Mouse (Mus musculus): ENCODE measurements at regions not wholly inside any gene's neighbourhood (a gene's known extent, or its start where the extent isn't known, plus 50 kb on each side); places are given as distances from the start of the nearest gene placed in this dataset.
"Not testable (repeated sequence)": the region's sequence is repeated elsewhere in the genome, so short reads cannot be mapped to it uniquely, and the experiment has no call there.

DNA sequence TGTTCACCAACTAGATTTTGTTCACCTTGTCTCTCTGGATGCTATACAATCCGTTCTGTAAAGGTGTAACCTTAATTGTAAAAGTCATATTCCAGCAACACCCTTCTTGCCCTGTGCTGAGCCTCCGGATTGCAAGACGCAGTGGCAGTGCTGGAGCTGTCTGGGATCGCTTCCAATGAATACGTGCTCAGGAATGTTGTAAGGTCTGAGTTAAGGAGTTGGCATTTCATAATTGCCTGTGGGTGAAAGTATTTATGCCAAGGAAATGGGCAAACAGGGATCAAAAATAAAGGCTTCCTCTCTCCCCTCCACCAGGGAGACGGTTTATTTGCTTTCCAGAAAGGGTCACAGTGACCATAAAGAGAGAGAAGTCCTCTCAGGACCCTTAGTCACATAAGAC, 93.3 kb downstream of the Apob start:
- no peak for DNase-seq (ENCODE audit: low spot score)
- no peak overlapping the region for H3K4me3 ChIP-seq
- H3K4me1 ChIP-seq, result no peaks in the 10 kb centered on the region
- 89% methylated on average over 6 of the region's 6 CpGs for WGBS
- H3K27me3 ChIP-seq (ENCODE audit: low read depth, poor library complexity, severe bottlenecking), result no peaks in the 10 kb centered on the region
- 0 out of 2 replicates have a peak, but pooled peaks cover 4% of the 10 kb centered on the region for H3K9me3 ChIP-seq (replicated peaks)
- no peaks in the 10 kb centered on the region for H3K36me3 ChIP-seq
- H3K27ac ChIP-seq (replicated peaks), result no peak overlapping the region

DNA sequence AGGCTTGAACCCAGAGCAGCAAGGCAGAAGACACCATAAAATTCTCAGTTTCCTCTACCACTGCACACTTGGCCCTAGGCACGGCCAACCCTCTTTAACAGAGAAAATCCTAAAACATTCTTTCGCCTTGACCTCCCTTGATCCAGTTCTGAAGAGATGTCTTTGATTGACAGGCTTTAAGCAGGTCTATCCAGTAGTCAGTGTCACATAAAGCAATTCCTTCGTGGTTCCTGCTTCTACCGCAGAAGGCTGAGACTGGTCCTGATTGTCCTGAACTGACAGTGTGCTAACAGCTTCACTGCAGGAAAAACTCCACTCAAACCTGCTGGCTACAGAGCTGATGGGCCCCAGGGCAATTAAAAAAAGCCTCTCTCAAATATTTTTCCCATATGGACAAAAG, 93.8 kb downstream of the Apob start:
- no peaks in the 10 kb centered on the region for H3K27me3 ChIP-seq (ENCODE audit: low read depth, poor library complexity, severe bottlenecking)
- 0 out of 2 replicates have a peak, but pooled peaks cover under 1% of the 10 kb centered on the region for H3K9me3 ChIP-seq (replicated peaks)
- DNase-seq (ENCODE audit: low spot score), result no peak
- WGBS, result 78% methylated on average over 4 of the region's 4 CpGs
- H3K4me3 ChIP-seq, result no peak overlapping the region
- no peaks in the 10 kb centered on the region for H3K36me3 ChIP-seq
- H3K4me1 ChIP-seq, result no peaks in the 10 kb centered on the region
- H3K27ac ChIP-seq (replicated peaks), result no peak overlapping the region

GRCm38 (mm10) chr12:8076010-8076540, 98.6 kb downstream of the Apob start:
- H3K27ac ChIP-seq (replicated peaks), result no peak overlapping the region
- H3K4me1 ChIP-seq, result no peaks in the 10 kb centered on the region
- H3K4me3 ChIP-seq, result no peak overlapping the region
- no peaks in the 10 kb centered on the region for H3K9me3 ChIP-seq (replicated peaks)
- no peaks in the 10 kb centered on the region for H3K27me3 ChIP-seq (ENCODE audit: low read depth, poor library complexity, severe bottlenecking)
- no peak for DNase-seq (ENCODE audit: low spot score)
- H3K36me3 ChIP-seq, result no peaks in the 10 kb centered on the region

DNA sequence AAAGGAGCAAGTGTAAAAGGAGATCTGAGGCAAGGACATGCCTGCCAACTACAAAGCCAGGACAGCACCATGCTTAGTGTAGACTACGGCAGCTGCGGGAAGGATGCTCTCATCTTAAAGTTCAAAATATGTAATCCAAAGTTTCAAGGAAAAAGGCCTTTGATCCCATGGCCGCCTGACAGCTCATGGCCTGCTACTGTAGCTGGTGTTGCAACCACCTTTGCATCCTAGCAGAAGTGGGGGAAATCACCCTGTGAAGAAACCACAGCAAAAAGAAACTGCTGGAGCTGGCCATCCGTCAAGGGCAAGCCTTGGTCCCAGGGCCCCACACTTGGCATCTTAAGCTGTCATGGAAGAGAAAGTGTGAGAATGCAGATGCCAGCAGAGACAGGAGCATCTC, 99.9 kb downstream of the Apob start:
- DNase-seq (ENCODE audit: low spot score), result no peak
- Histone ChIP-seq H3K9me3 (replicated peaks) (no peaks in the 10 kb centered on the region), H3K4me1 (no peaks in the 10 kb centered on the region), H3K4me3 (no peak overlapping the region), H3K27me3 (ENCODE audit: low read depth, poor library complexity, severe bottlenecking) (no peaks in the 10 kb centered on the region), H3K27ac (replicated peaks) (no peak overlapping the region), H3K36me3 (no peaks in the 10 kb centered on the region)
- 93% methylated on average over 4 of the region's 4 CpGs for WGBS

- H3K4me3 ChIP-seq, result no peak overlapping the region
- H3K27ac ChIP-seq (replicated peaks), result no peak overlapping the region
- no peak for DNase-seq (ENCODE audit: low spot score)
- no peaks in the 10 kb centered on the region for H3K36me3 ChIP-seq
- H3K27me3 ChIP-seq (ENCODE audit: low read depth, poor library complexity, severe bottlenecking), result no peaks in the 10 kb centered on the region
- no peaks in the 10 kb centered on the region for H3K4me1 ChIP-seq
- 91% methylated on average over 3 of the region's 3 CpGs for WGBS
- no peaks in the 10 kb centered on the region for H3K9me3 ChIP-seq (replicated peaks)
Observed at GRCm38 (mm10) chr12:8078046-8078445, 100.6 kb downstream of the Apob start.

GRCm38 (mm10) chr12:8082688-8083661, 105.5 kb downstream of the Apob start:
- no peak overlapping the region for H3K27ac ChIP-seq (replicated peaks)
- DNase-seq (ENCODE audit: low spot score), result no peak
- no peaks in the 10 kb centered on the region for H3K9me3 ChIP-seq (replicated peaks)
- H3K27me3 ChIP-seq (ENCODE audit: low read depth, poor library complexity, severe bottlenecking), result no peaks in the 10 kb centered on the region
- H3K36me3 ChIP-seq, result no peaks in the 10 kb centered on the region
- WGBS, result 79% methylated on average over 8 of the region's 8 CpGs
- H3K4me3 ChIP-seq, result no peak overlapping the region
- no peaks in the 10 kb centered on the region for H3K4me1 ChIP-seq

- Histone ChIP-seq H3K27ac (replicated peaks) (no peak overlapping the region), H3K4me1 (no peaks in the 10 kb centered on the region), H3K36me3 (no peaks in the 10 kb centered on the region), H3K9me3 (replicated peaks) (no peaks in the 10 kb centered on the region), H3K27me3 (ENCODE audit: low read depth, poor library complexity, severe bottlenecking) (no peaks in the 10 kb centered on the region), H3K4me3 (no peak overlapping the region)
- WGBS, result 73% methylated on average over 1 of the region's 3 CpGs
- DNase-seq (ENCODE audit: low spot score), result no peak
Observed at GRCm38 (mm10) chr12:8087958-8088357, 110.5 kb downstream of the Apob start.

DNA sequence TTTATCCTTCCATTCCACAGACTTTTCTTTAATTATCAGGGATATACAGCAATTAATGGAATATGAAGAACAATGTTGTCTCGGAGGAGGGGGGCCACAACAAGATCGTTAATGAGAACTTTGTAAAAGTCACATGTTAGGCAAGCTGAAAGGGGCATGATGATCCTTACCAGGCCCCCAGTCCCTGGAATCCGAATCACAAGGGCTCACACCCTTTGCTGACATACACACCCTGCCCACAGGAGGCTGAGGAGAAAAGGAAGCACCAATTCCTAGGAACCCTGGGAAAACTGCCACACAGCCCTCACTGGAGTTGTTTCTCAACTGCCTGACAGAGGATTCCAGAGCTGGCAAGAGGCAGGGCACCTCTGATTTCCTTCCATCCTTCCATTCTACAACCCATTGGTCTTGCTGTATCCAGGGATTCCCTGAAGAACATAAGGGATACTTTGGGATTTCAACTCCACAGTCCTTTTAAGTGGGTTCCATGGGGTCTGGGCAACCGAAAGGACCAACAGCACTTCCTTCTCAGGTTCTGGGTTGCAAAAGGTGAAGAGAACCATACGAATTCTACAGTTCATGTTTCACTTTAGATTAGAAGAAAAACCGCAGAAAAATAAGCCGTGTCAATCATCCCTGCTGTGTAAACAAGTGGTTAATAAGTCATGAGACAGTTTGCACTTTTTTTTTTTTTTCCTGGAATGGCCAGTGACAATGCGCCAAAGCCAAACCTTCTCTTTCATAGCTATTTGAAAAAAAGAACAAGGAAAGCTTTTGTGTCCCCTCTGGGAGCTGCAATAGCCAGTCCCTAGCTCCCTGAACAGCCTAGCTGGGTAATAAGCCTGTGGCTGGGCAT, 112.2 kb downstream of the Apob start:
- H3K36me3 ChIP-seq, result no peaks in the 10 kb centered on the region
- H3K4me3 ChIP-seq, result no peak overlapping the region
- H3K4me1 ChIP-seq, result no peaks in the 10 kb centered on the region
- WGBS, result 86% methylated on average over 8 of the region's 8 CpGs
- no peak overlapping the region for H3K27ac ChIP-seq (replicated peaks)
- no peaks in the 10 kb centered on the region for H3K27me3 ChIP-seq (ENCODE audit: low read depth, poor library complexity, severe bottlenecking)
- no peak for DNase-seq (ENCODE audit: low spot score)
- H3K9me3 ChIP-seq (replicated peaks), result no peaks in the 10 kb centered on the region

GRCm38 (mm10) chr12:8090279-8090626, 112.8 kb downstream of the Apob start:
- no peaks in the 10 kb centered on the region for H3K4me1 ChIP-seq
- no peaks in the 10 kb centered on the region for H3K9me3 ChIP-seq (replicated peaks)
- no peaks in the 10 kb centered on the region for H3K27me3 ChIP-seq (ENCODE audit: low read depth, poor library complexity, severe bottlenecking)
- H3K36me3 ChIP-seq, result no peaks in the 10 kb centered on the region
- no peak overlapping the region for H3K4me3 ChIP-seq
- DNase-seq (ENCODE audit: low spot score), result no peak
- H3K27ac ChIP-seq (replicated peaks), result no peak overlapping the region
- WGBS, result 84% methylated on average over 2 of the region's 2 CpGs

GRCm38 (mm10) chr12:8093437-8093836, 114.5 kb upstream of the Ldah start:
- no peak for DNase-seq (ENCODE audit: low spot score)
- Histone ChIP-seq H3K4me1 (no peaks in the 10 kb centered on the region), H3K27me3 (ENCODE audit: low read depth, poor library complexity, severe bottlenecking) (no peaks in the 10 kb centered on the region), H3K4me3 (no peak overlapping the region), H3K9me3 (replicated peaks) (no peaks in the 10 kb centered on the region), H3K27ac (replicated peaks) (no peak overlapping the region), H3K36me3 (no peaks in the 10 kb centered on the region)
- WGBS, result 89% methylated on average over 1 of the region's 1 CpGs

DNA sequence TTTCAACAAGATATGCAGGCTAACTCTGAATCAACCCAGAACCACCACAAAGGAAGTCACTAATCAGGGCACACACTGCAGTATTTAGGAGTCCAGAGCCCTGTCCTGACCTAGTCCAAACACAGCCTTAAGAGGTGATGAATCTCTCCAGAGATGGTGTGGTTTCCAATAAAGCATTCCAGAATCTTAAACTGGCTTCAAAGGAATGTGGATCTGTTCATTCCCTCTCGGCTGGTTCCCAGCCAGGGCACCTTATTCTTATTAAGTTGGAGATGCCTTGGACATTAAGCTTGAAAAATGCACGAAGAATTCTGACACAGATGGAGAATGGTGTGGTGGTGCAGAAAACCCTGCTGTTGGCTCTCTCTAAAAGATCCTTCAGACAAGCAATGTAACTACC, 112.0 kb upstream of the Ldah start:
- Histone ChIP-seq H3K4me1 (no peaks in the 10 kb centered on the region), H3K36me3 (no peaks in the 10 kb centered on the region), H3K27me3 (ENCODE audit: low read depth, poor library complexity, severe bottlenecking) (no peaks in the 10 kb centered on the region), H3K27ac (replicated peaks) (no peak overlapping the region), H3K4me3 (no peak overlapping the region), H3K9me3 (replicated peaks) (no peaks in the 10 kb centered on the region)
- 73% methylated on average over 2 of the region's 2 CpGs for WGBS
- no peak for DNase-seq (ENCODE audit: low spot score)

DNA sequence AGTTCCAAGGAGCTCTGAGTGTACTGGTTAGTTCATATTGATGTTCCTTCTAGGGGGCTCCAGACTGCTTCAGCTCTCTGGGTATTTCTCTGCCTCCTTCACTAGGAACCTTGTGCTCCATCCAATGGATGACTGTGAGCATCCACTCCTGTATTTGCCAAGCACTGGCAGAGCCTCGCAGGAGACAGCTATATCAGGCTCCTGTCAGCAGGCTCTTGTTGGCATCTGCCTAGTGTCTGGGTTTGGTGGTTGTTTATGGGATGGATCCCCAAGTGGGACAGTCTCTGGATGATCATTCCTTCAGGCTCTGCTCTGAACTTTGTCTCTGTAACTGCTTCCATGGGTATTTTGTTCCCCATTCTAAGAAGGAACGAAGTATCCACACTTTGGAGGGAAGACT, 109.5 kb upstream of the Ldah start:
- 87% methylated on average over 2 of the region's 2 CpGs for WGBS
- not testable (repeated sequence) for DNase-seq (ENCODE audit: low spot score); H3K36me3 ChIP-seq; H3K4me3 ChIP-seq; H3K27me3 ChIP-seq (ENCODE audit: low read depth, poor library complexity, severe bottlenecking); H3K27ac ChIP-seq (replicated peaks); H3K4me1 ChIP-seq; H3K9me3 ChIP-seq (replicated peaks)

DNA sequence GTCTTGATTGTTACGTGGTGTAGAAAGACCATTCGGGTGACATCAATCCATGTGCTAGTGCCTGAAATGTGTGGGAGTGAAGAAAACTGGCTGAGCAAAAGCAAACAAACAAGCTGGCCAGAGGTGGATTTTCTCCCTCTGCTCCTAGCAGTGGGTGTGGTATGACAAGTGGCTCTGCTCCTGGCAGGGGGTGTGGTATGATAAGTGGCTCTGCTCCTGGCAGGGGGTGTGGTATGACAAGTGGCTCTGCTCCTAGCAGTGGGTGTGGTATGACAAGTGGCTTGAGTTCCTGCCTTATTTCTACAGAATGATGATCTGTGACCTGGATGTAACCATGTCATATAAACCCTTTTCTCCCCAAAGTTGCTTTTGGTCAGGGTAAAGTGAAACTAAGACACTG, 108.8 kb upstream of the Ldah start:
- WGBS, result 86% methylated on average over 2 of the region's 2 CpGs
- H3K36me3 ChIP-seq, result no peaks in the 10 kb centered on the region
- no peaks in the 10 kb centered on the region for H3K4me1 ChIP-seq
- H3K27me3 ChIP-seq (ENCODE audit: low read depth, poor library complexity, severe bottlenecking), result no peaks in the 10 kb centered on the region
- no peak overlapping the region for H3K4me3 ChIP-seq
- DNase-seq (ENCODE audit: low spot score), result no peak
- no peaks in the 10 kb centered on the region for H3K9me3 ChIP-seq (replicated peaks)
- H3K27ac ChIP-seq (replicated peaks), result no peak overlapping the region
